Mouse (Mus musculus) bone marrow macrophage, adult 2 months (primary cell): ENCODE data around the gene Apopt1. TPM values are rescaled to one million over a fixed set of nuclear protein-coding genes. Genes with fewer than 3 reads are reported as not detected.

Experiments
- H3K27ac ChIP-seq: 2 replicates; pipeline ENCODE4 v1.5.1; 2012; ENCODE audit warnings: low read depth, low read length; ENCODE audit not compliant: insufficient read depth
- H3K4me1 ChIP-seq: 2 replicates; pipeline ENCODE4 v1.6.1; 2012; ENCODE audit warnings: low read length; ENCODE audit not compliant: control insufficient read depth, insufficient read depth
- H3K4me3 ChIP-seq: 2 replicates; pipeline ENCODE4 v1.5.1; 2012; ENCODE audit warnings: mild to moderate bottlenecking, low read length, moderate library complexity; ENCODE audit not compliant: insufficient read depth
- CTCF ChIP-seq: IDR thresholded peaks from 2 replicates; pipeline ENCODE4 v1.5.1; 2012; ENCODE audit warnings: low read depth, mild to moderate bottlenecking, low read length, moderate library complexity
- POLR2A ChIP-seq: IDR thresholded peaks from 2 replicates; pipeline ENCODE4 v1.6.1; 2012; ENCODE audit warnings: mild to moderate bottlenecking, low read depth, low read length, borderline replicate concordance
- polyA plus RNA-seq: library from polyadenylated mRNA; stranded (reverse); fragments of >200 nt; gene quantifications from 2 replicates; pipeline ENCODE4 v1.2.4, GENCODE M21; 2012; ENCODE audit not compliant: missing spikeins, insufficient read depth, insufficient read length

The Apopt1 gene
- polyA plus RNA-seq, 1 experiment, result 34.5 TPM

DNA sequence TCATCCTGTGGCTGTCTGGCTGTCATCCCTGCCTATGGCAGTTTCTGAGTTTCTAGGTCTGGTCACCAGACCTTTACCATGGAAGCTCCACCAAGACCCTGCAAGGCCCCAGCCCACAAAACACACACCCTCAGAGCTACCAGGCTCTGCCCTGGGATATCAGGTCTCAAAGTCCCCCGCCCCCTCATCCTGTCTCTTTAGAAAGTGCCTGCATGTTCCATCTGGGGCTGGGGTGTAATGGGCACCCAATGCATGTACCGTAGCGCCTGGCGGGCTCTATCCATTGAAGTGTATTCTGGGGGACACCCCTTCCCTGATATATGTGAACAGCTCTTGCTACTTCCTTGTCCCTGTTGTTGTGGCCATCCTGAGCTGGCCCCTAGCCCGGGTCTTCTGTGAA lies 20.2 kb upstream of the Apopt1 start:
- Histone ChIP-seq H3K4me3 (no peak overlapping the region), H3K4me1 (peaks cover 41% of the 10 kb centered on the region), H3K27ac (no peak overlapping the region)
- no peak for TF ChIP-seq POLR2A
- no peak for TF ChIP-seq CTCF

DNA sequence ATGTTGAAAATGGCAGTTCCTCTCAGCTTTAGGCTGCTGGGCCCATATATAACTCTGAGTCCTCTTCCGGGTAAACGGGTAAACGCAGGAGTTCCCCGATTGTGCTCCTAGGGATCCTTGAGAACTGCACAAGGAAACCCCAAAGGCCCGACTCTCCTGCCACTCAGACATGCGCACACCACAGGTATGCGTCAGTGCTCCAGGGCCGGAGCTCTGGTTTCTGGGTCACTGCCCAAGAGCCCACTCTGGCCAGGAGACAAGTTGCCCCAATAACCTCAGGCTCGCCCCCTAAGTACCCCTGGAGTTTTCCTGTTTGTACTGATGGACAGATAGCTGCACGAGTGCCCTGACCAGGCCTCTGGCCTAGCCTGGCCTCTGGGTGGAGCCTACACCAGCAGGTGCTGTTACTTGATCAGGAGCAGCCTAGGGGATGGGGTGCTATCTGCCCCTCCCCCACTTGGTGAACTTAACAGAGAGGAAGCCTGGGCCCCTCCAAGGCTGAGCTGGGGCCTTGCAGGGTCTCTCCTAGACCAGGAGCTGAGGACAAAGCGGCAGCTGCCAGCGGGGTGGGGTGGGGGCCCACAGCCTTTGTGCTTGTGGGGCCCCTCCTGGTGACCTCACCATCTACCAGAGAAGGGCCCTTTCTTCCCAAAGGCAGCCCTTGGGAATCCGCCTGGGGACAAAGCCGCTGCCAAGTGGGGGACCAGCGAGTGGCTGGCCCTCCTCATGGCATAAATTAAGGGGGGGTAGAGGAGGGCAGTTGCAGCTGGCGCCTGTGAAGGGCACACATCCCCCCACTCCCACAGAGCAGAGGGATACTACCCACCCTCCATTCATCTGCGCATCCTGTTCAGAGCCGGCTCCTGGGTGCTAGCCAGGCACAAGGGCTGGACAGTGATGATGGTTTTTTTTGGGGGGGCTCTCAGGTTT lies 19.5 kb upstream of the Apopt1 start:
- TF ChIP-seq POLR2A (no peak), CTCF (no peak)
- Histone ChIP-seq H3K4me1 (peaks cover 48% of the 10 kb centered on the region), H3K27ac (no peak overlapping the region), H3K4me3 (no peak overlapping the region)

DNA sequence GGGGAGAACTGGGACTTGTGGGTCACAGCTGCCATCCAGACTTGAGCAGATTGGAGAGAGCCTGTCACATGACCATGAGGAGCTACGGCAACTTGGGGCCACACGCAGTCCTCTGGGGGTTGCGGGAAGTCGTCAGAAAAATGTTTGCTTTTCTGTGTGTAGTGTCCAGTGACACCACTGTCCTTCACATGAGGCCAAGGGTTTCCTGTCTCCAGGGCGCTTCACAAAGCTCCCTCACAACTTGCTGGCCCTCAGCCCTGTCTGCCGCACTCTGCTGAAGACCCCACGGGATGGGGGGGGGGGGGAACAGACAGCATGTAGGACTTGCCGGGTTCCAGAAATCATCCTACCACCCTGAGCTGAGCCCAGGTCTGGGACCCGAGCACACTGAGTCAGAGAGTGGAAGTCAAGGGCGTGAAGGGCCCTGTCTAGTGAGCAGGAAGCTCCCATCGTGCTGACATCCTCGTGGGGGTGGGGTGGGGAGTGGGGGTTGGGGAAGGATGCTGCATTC lies 18.7 kb upstream of the Apopt1 start:
- no peak overlapping the region for H3K27ac ChIP-seq
- H3K4me3 ChIP-seq, result no peak overlapping the region
- peaks cover 50% of the 10 kb centered on the region for H3K4me1 ChIP-seq
- TF ChIP-seq POLR2A (no peak), CTCF (no peak)

DNA sequence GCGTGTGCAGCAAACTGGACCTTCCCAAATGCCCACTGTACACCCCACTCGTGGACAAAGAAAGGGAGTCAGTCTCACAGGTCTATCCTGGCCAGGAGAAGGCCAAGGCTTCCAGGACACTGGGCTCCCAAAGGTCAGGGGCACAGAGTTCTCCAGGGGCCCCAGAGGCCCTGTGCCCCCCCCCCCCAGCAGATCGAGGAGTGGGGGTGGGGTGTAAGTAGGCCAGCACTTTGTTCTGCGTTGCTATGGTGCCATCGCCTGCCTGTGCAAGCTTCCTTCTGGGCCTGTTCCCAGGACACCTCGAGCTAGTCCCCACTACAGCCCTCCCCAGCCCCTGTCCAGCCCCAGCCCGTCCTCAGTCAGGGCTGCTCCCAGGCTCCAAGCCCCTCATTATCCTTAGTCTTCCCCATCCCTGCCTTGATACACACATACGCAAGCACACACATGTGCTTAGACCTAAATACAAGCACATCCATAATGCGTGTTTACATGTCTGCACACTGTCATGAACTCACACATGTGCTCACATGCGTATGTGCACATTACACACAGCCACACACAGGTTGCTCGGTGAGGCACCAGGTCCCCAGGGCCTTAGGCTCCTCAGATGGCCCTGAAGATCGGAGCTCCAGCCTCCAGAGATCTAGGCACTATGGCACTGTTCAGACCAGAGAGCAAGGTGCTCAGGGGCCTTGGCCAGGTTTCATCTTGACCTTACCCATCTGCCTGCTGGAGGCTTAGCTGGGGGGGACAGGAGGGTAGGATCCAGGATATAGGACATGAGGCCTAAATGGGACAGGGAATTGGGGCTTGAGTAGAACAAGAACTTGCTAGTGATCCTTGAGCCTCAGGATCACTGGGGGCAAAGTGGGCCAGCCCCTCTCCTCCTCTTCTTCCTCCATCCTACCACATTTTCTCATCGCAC lies 17.9 kb upstream of the Apopt1 start:
- TF ChIP-seq CTCF, result no peak
- TF ChIP-seq POLR2A, result no peak
- Histone ChIP-seq H3K27ac (no peak overlapping the region), H3K4me3 (no peak overlapping the region), H3K4me1 (peaks cover 50% of the 10 kb centered on the region)

DNA sequence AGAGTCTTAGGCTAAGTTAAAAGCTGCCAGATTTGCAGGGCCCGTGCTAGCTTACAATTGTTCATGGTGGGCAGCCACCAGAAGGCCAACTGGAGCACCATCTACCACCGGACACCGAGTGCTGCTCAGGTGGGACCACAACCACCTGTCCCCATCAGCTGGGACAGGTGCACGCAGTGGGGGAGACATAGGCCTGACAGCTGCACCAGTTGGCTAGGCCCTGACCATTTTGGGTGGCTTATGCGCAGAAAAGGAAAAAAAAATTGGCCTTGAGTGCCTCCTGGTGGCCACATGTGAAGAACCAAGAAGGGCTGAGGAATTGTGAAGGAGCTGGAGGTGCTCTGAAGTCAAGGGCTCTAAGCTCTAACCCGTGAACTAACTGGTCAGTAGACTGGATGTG lies 16.8 kb upstream of the Apopt1 start:
- no peak overlapping the region for H3K4me3 ChIP-seq
- no peak overlapping the region for H3K27ac ChIP-seq
- TF ChIP-seq CTCF (peak; percentile 59; the same call in 1 of the 2 replicates), POLR2A (no peak)
- peaks cover 41% of the 10 kb centered on the region for H3K4me1 ChIP-seq

DNA sequence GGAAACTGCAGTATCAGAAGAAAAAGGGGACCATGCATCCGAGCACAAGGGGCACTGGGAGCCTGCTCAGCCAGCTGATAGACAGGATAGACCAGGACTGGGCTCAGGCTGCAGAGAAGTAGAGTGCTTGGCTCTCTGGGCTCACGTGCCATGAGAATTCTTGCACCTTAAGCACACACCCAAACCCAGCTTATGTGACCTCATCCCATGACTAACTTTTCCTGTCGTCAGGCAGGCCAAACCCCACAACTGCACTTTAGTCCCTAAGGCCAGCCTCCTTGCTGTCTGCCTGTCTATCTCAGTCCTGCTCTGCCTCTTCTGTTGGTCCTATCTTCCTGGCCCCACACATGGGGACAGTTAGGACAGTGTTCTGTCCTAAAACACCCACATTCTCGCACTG lies 15.4 kb upstream of the Apopt1 start:
- TF ChIP-seq POLR2A (no peak), CTCF (no peak)
- Histone ChIP-seq H3K4me3 (no peak overlapping the region), H3K4me1 (peaks cover 33% of the 10 kb centered on the region), H3K27ac (no peak overlapping the region)

DNA sequence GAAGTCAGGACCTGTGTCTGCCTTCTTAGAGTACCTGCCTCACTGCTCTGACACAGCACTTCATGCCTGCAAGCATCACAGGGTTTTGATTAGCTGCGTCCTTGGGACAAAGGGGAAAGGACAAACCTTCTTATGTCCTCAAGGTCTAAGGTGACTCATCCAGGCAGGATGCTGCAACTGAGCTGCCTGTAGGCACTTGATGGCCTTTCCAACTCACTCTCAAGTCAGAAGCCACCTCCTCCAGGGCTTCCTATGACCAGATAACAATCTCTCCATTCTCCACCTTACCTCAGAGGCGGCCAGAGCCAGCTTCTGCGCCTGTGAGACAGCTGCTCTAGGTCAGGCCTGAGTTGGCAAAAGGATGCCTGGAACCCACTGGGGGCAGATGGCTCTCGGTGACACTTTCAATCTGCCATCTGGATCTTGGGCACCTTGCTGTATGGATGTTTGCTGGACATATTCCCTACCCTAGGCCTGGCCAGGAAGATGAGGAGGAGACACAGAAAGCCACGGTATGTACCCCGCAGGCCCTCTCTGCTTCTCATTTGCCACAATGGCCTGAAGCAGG lies 14.6 kb upstream of the Apopt1 start:
- Histone ChIP-seq H3K4me3 (no peak overlapping the region), H3K4me1 (peaks cover 33% of the 10 kb centered on the region), H3K27ac (no peak overlapping the region)
- no peak for TF ChIP-seq POLR2A

DNA sequence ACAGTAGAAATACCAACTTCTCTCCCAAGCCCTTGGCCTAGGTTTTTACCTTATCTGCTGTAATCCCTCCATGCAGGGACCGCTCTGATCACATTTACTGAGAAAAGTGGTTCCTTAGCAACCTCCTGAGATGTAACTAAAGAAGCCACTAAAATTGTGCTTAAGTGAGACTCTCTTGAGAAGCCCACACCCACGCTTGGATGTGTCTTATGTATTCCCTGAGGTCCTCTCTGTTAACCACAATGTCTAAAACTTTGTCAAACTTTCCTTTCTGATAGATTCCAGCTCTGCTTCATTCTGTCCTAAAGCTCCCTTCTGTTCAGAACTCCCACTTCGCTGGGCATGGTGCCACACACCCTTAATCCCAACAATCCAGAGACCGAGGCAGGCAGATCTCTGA lies 13.5 kb upstream of the Apopt1 start:
- H3K4me3 ChIP-seq, result no peak overlapping the region
- no peak for TF ChIP-seq CTCF
- TF ChIP-seq POLR2A, result no peak
- no peak overlapping the region for H3K27ac ChIP-seq
- H3K4me1 ChIP-seq, result peaks cover 24% of the 10 kb centered on the region

DNA sequence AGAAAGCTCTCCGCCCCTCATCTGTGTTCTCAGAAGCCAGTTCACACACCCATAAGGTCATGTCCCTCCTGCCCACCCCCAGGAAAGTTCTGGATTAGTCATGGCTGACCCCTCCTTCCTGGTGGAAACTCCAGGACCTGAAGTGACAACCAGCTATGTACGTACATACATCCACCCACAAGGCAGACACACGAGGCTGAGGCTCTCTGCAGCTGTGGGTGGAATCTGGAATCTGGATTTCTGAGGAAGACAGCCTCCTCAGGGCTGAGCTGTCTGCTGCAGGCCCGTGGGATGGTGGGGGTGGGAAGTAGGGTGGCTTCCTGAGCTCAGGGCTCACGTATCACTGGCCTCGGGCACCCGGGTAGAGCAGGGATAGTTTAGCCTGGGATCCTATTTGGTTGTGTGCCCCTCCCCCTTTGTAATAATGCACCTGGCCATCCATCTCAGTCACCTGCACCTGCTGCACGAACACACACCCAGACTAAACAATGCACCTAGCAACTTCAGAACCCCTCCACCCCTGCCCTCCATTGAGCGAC lies 12.1 kb upstream of the Apopt1 start:
- no peak for TF ChIP-seq POLR2A
- TF ChIP-seq CTCF, result no peak
- Histone ChIP-seq H3K27ac (no peak overlapping the region), H3K4me3 (no peak overlapping the region), H3K4me1 (peaks cover 17% of the 10 kb centered on the region)
